Mouse (Mus musculus) kidney, adult 2 months (tissue): Measurements from ENCODE around the gene Ppm1l.

Experiments used
- CTCF ChIP-seq: fragments of 200-500 bp; conservative IDR thresholded peaks from 2 replicates; pipeline ENCODE4 v1.5.1; 2011; ENCODE audit warnings: low read depth, mild to moderate bottlenecking, control low read depth, low read length, moderate library complexity, mixed read lengths; ENCODE audit not compliant: insufficient read depth, insufficient read length
- POLR2A ChIP-seq: fragments of 200-500 bp; IDR thresholded peaks from one replicate; pipeline ENCODE4 v1.6.1; 2011; ENCODE audit warnings: low read depth, low read length, control low read depth

GRCm38 (mm10) chr3:69278648-69279047, 38.0 kb upstream of the Ppm1l start:
- no peak for TF ChIP-seq CTCF
- no peak for TF ChIP-seq POLR2A
